Mouse (Mus musculus) small intestine, adult 2 months (tissue): Measurements from ENCODE around the gene Tac2. TPM values are rescaled to one million over a fixed set of nuclear protein-coding genes. Genes with fewer than 3 reads are reported as not detected.

ENCODE experiments used
- H3K27ac ChIP-seq: fragments of 200-500 bp; 2 replicates; pipeline ENCODE4 v1.5.1; 2012; ENCODE audit warnings: low read depth, low read length, control low read depth, inconsistent platforms; ENCODE audit not compliant: insufficient read depth
- H3K27me3 ChIP-seq: fragments of 200-500 bp; 2 replicates; pipeline ENCODE4 v1.6.1; 2012; ENCODE audit warnings: mild to moderate bottlenecking, moderate library complexity, low read length, inconsistent platforms; ENCODE audit not compliant: control insufficient read depth, insufficient read depth
- H3K36me3 ChIP-seq: fragments of 200-500 bp; 2 replicates; pipeline ENCODE4 v1.6.1; 2012; ENCODE audit warnings: mild to moderate bottlenecking, low read length, control low read depth, inconsistent platforms; ENCODE audit not compliant: control insufficient read depth, insufficient read depth
- H3K4me1 ChIP-seq: fragments of 200-500 bp; 2 replicates; pipeline ENCODE4 v1.6.1; 2012; ENCODE audit warnings: low read length, inconsistent platforms, mixed read lengths; ENCODE audit not compliant: control insufficient read depth, insufficient read depth, insufficient read length
- H3K4me3 ChIP-seq: fragments of 200-500 bp; 2 replicates; pipeline ENCODE4 v1.5.1; 2012; ENCODE audit warnings: low read depth, mild to moderate bottlenecking, control low read depth, inconsistent platforms, low read length, moderate library complexity
- CTCF ChIP-seq: fragments of 200-500 bp; IDR thresholded peaks from 2 replicates; pipeline ENCODE4 v1.5.1; 2012; ENCODE audit warnings: low read depth, mild to moderate bottlenecking, control low read depth, inconsistent platforms, low read length, moderate library complexity, mixed read lengths; ENCODE audit not compliant: insufficient replicate concordance, insufficient read length; ENCODE audit errors: extremely low read depth
- POLR2A ChIP-seq: fragments of 200-500 bp; IDR thresholded peaks from 2 replicates; pipeline ENCODE4 v1.6.1; 2012; ENCODE audit warnings: low read depth, mild to moderate bottlenecking, control low read depth, inconsistent platforms, low read length, moderate library complexity
- WGBS: fragments of 180-500 bp; shearing (Covaris S2); methylation state at CpG from one replicate; pipeline ENCODE4 v1.1.7; 2018; 5-methylcytosine and 5-hydroxymethylcytosine counted together
- polyA plus RNA-seq: library from polyadenylated mRNA; depleted of rRNA; stranded (reverse); fragments of >200 nt; gene quantifications from 2 replicates; pipeline ENCODE4 v1.2.3, GENCODE M21; 2012

Tac2 gene
- polyA plus RNA-seq, 1 experiment, result 0.27 TPM

GRCm38 (mm10) chr10:127704766-127705220, 19.5 kb upstream of the Tac2 start, which contains the start of gene Myo1a:
TSS of gene Myo1a (plus strand) at chr10:127705170.
- TF ChIP-seq CTCF (peak; percentile 71), POLR2A (no peak)
- H3K27me3 ChIP-seq, result no peaks in the 10 kb centered on the region
- WGBS, result 45% methylated on average over 2 of the region's 2 CpGs
- H3K36me3 ChIP-seq, result peaks cover 43% of the 10 kb centered on the region
- peaks cover 15% of the 10 kb centered on the region; the same call in 1 of the 2 replicates for H3K4me1 ChIP-seq
- H3K4me3 ChIP-seq, result peak within 1 kb of the TSS; percentile 69
- peak within 1 kb of the TSS; percentile 98 for H3K27ac ChIP-seq

DNA sequence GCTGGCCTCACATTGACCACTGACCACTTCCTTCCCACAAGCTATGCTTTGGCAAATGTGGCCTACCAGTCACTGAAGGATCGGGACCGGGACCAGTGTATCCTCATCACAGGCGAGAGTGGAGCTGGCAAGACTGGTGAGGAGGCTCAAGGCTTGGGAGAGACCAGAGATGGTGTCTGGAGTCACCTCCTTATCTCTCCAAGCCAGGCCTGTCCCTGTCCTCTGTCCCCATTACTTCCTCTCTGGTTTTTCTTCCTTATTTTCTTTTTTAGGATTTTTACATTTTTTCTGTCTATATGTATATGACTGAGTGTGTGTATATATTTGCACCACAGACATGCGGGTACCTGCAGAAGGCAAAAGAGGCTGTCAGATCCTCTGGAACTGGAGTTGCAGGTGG, 18.5 kb upstream of the Tac2 start:
- Histone ChIP-seq H3K36me3 (peaks cover 52% of the 10 kb centered on the region), H3K4me3 (peak overlapping the region; percentile 69), H3K27ac (peak overlapping the region; percentile 94; the same call in 1 of the 2 replicates), H3K27me3 (no peaks in the 10 kb centered on the region), H3K4me1 (peaks cover 15% of the 10 kb centered on the region; the same call in 1 of the 2 replicates)
- 80% methylated on average over 4 of the region's 4 CpGs for WGBS
- TF ChIP-seq POLR2A (no peak), CTCF (no peak)

DNA sequence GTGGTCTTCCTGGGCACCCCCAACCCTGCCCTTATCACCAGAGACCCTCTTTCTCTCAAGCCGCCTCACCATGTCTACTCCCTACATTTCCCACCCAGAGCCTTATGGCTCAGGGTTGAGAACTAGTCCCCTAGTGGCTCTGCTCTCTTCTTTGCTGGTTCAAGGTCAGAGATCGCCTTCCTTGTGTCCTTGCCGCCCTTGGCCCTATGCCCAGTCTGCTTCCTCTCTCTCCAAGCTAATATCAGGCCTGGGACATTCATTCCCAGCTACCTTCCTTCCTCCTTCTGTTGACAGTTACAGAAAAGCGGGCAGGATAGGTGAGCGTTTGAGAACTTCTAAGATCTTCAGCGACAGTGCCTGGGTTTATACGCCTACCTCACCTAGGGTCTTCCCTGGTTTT, 16.6 kb upstream of the Tac2 start:
- 30% methylated on average over 7 of the region's 7 CpGs for WGBS
- Histone ChIP-seq H3K36me3 (peaks cover 71% of the 10 kb centered on the region), H3K4me1 (peaks cover 12% of the 10 kb centered on the region; the same call in 1 of the 2 replicates), H3K4me3 (peak overlapping the region; percentile 39), H3K27me3 (no peaks in the 10 kb centered on the region), H3K27ac (peak overlapping the region; percentile 54)
- TF ChIP-seq CTCF (0 out of 2 replicates have a peak, but pooled peaks have one; percentile 1), POLR2A (no peak)

- 87% methylated on average over 3 of the region's 3 CpGs for WGBS
- peaks cover 12% of the 10 kb centered on the region; the same call in 1 of the 2 replicates for H3K4me1 ChIP-seq
- H3K36me3 ChIP-seq, result peaks cover 83% of the 10 kb centered on the region
- H3K27me3 ChIP-seq, result no peaks in the 10 kb centered on the region
- H3K27ac ChIP-seq, result no peak overlapping the region
- no peak overlapping the region for H3K4me3 ChIP-seq
- TF ChIP-seq POLR2A, result no peak
- TF ChIP-seq CTCF, result no peak
Measured at GRCm38 (mm10) chr10:127708850-127709370, 15.4 kb upstream of the Tac2 start.

- TF ChIP-seq POLR2A, result no peak
- no peak for TF ChIP-seq CTCF
- Histone ChIP-seq H3K27me3 (no peaks in the 10 kb centered on the region), H3K4me1 (peaks cover 9% of the 10 kb centered on the region; the same call in 1 of the 2 replicates), H3K36me3 (peaks cover 90% of the 10 kb centered on the region), H3K27ac (no peak overlapping the region), H3K4me3 (no peak overlapping the region)
- 83% methylated on average over 13 of the region's 13 CpGs for WGBS
Measured at GRCm38 (mm10) chr10:127710331-127710730, 13.9 kb upstream of the Tac2 start.

DNA sequence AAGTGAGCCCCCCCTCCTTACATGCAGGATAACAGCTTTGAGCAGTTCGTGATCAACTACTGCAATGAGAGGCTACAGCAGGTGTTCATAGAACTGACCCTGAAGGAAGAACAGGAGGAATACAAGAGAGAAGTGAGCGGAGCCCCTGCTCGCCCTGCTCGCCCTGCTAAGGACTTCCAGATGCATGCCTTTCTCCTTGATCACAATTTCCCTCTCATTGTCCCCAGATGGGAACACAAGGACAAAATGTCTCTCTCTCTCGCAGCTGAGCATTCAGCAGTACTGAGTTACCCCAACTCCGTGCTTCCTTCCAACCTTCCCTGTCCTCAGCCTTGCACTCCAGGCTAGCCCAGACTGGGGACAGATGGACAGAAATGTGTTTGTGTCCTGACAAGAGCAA, 11.5 kb upstream of the Tac2 start:
- Histone ChIP-seq H3K4me1 (peaks cover 1% of the 10 kb centered on the region; the same call in 1 of the 2 replicates), H3K36me3 (peaks cover 93% of the 10 kb centered on the region), H3K27ac (no peak overlapping the region), H3K27me3 (no peaks in the 10 kb centered on the region), H3K4me3 (no peak overlapping the region)
- no peak for TF ChIP-seq POLR2A
- TF ChIP-seq CTCF, result no peak
- WGBS, result 94% methylated on average over 6 of the region's 6 CpGs

- Histone ChIP-seq H3K4me1 (no peaks in the 10 kb centered on the region; the same call in 1 of the 2 replicates), H3K27me3 (no peaks in the 10 kb centered on the region), H3K4me3 (peak overlapping the region; percentile 31), H3K27ac (peak overlapping the region; percentile 38; the same call in 1 of the 2 replicates), H3K36me3 (peaks cover 47% of the 10 kb centered on the region)
- 66% methylated on average over 20 of the region's 20 CpGs for WGBS
- TF ChIP-seq POLR2A, result no peak
- TF ChIP-seq CTCF, result no peak
Measured at GRCm38 (mm10) chr10:127721671-127722418, 2.4 kb upstream of the Tac2 start.
